Mouse (Mus musculus): ENCODE measurements around the gene Cops7a. TPM values are rescaled to one million over a fixed set of nuclear protein-coding genes. Genes with fewer than 3 reads are reported as not detected.

Gene Cops7a
- polyA plus RNA-seq, 1 experiment from 2014 or later, result 95.2 TPM

DNA sequence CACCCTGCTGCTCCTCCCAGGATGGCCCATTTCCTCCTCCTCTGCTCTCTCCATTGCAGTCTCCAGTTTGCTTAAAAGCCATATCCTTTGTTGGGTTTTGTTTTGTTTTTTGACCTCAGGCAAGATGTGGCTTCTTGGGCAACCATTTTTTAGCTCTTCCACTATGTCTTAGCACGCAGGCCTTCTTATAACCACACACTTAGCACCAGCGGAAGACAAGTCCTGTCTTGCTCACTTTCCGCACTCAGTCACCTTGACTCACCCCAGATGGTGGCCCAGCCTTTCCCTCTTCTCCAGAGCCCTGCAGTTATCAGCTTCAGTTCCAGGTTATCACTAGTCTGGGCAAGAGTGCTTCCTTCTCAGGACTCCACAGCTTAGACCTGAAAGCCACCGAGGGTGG is 10.1 kb downstream of the Cops7a start:
- H3K9ac ChIP-seq (replicated peaks), result no peak overlapping the region
- H3K4me1 ChIP-seq (replicated peaks), result no peaks in the 10 kb centered on the region
- no peaks in the 10 kb centered on the region for H3K9me3 ChIP-seq
- no peaks in the 10 kb centered on the region for H3K27me3 ChIP-seq
- peaks cover 48% of the 10 kb centered on the region for H3K36me3 ChIP-seq
- no peak for ATAC-seq
- 98% methylated on average over 4 of the region's 4 CpGs for WGBS
- H3K4me3 ChIP-seq (replicated peaks), result no peak overlapping the region
- no peak overlapping the region for H3K4me2 ChIP-seq (replicated peaks)
- no peak overlapping the region for H3K27ac ChIP-seq

GRCm38 (mm10) chr6:124953991-124954715 is 11.2 kb downstream of the Cops7a start:
- Histone ChIP-seq H3K36me3 (peaks cover 38% of the 10 kb centered on the region), H3K4me2 (replicated peaks) (no peak overlapping the region), H3K27ac (no peak overlapping the region), H3K9me3 (no peaks in the 10 kb centered on the region), H3K4me1 (replicated peaks) (no peaks in the 10 kb centered on the region), H3K4me3 (replicated peaks) (no peak overlapping the region), H3K27me3 (no peaks in the 10 kb centered on the region), H3K9ac (replicated peaks) (no peak overlapping the region)
- WGBS, result 90% methylated on average over 2 of the region's 2 CpGs
- no peak for ATAC-seq

DNA sequence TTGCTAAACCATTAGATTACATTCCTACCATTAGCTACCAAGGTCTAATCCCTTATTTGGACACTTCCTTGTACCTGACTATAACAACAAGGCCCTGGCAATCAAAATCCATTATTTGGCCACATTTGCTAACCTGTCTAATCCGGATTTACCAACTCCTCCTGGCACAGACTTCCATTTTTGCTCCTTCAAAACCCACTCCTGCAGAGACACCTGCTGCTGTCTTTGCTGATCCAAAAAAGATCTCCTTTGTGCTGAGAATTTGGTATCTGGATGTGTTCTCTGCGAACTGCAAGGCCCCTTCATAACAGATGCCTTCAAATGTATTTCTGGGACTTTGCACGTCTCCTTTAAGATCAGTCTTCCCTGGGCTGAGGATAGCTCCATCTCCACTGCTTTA is 21.8 kb downstream of the Cops7a start:
- WGBS, result 93% methylated on average over 3 of the region's 3 CpGs
- no peak for ATAC-seq
- Histone ChIP-seq H3K9ac (replicated peaks) (no peak overlapping the region), H3K27ac (no peak overlapping the region), H3K9me3 (no peaks in the 10 kb centered on the region), H3K4me3 (replicated peaks) (no peak overlapping the region), H3K36me3 (peaks cover 13% of the 10 kb centered on the region), H3K27me3 (no peaks in the 10 kb centered on the region), H3K4me1 (replicated peaks) (no peaks in the 10 kb centered on the region), H3K4me2 (replicated peaks) (no peak overlapping the region)

DNA sequence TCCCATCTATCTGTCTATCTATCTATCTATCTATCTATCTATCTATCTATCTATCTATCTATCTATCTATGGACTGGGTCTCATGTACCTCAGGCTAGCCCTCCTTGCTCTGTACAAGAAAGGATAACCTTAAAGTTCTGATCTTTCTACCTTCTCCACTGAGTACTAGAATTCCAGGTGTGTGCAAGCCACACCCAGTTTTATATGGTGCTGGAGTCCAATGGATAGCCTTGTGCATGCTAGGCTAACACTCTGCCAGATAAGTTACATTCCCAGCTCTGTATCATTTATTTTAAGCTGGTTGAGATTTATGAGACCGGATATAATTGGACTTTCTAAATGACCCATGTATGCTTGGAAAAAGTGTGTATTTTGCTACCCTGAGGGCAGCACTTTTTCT is 23.7 kb downstream of the Cops7a start:
- ATAC-seq, result no peak
- Histone ChIP-seq H3K9me3 (no peaks in the 10 kb centered on the region), H3K27ac (no peak overlapping the region), H3K4me3 (replicated peaks) (no peak overlapping the region), H3K36me3 (peaks cover 31% of the 10 kb centered on the region), H3K4me1 (replicated peaks) (no peaks in the 10 kb centered on the region), H3K9ac (replicated peaks) (no peak overlapping the region), H3K4me2 (replicated peaks) (no peak overlapping the region), H3K27me3 (no peaks in the 10 kb centered on the region)
- WGBS, result 93% methylated on average over 1 of the region's 1 CpGs

GRCm38 (mm10) chr6:124938554-124938953 is 26.8 kb downstream of the Cops7a start:
- WGBS, result 94% methylated on average over 7 of the region's 7 CpGs
- H3K27ac ChIP-seq, result no peak overlapping the region
- H3K9me3 ChIP-seq, result no peaks in the 10 kb centered on the region
- ATAC-seq, result no peak
- no peak overlapping the region for H3K9ac ChIP-seq (replicated peaks)
- H3K36me3 ChIP-seq, result peaks cover 62% of the 10 kb centered on the region
- H3K4me1 ChIP-seq (replicated peaks), result peaks cover 11% of the 10 kb centered on the region
- H3K4me2 ChIP-seq (replicated peaks), result no peak overlapping the region
- no peak overlapping the region for H3K4me3 ChIP-seq (replicated peaks)
- H3K27me3 ChIP-seq, result no peaks in the 10 kb centered on the region

DNA sequence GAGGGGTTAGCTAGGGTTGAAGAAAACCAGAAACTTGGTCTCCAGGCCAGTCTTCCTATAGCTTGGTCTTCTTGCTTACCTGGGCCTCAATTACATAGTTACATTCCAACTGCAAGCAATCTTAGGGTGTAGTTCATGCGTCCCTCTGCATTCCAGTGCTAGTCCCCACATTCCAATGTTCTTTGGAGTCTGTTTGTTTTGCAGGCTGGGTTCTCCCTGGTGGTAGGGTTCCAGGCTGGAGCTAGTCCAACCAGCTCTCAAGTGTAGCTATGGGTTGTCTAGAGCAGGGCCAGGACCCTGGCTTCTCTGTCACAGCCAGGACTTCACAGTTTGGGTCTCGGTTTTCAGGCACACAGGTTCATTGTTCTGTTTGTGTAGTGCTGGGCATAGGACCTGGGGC is 27.8 kb downstream of the Cops7a start:
- Histone ChIP-seq H3K9me3 (no peaks in the 10 kb centered on the region; the same call in 1 of the 2 replicates), H3K9ac (replicated peaks) (no peak overlapping the region), H3K36me3 (peaks cover 70% of the 10 kb centered on the region), H3K27me3 (no peaks in the 10 kb centered on the region), H3K4me1 (replicated peaks) (peaks cover 17% of the 10 kb centered on the region), H3K4me3 (replicated peaks) (no peak overlapping the region), H3K4me2 (replicated peaks) (no peak overlapping the region), H3K27ac (no peak overlapping the region)
- WGBS, result 86% methylated on average over 2 of the region's 2 CpGs
- ATAC-seq, result no peak

DNA sequence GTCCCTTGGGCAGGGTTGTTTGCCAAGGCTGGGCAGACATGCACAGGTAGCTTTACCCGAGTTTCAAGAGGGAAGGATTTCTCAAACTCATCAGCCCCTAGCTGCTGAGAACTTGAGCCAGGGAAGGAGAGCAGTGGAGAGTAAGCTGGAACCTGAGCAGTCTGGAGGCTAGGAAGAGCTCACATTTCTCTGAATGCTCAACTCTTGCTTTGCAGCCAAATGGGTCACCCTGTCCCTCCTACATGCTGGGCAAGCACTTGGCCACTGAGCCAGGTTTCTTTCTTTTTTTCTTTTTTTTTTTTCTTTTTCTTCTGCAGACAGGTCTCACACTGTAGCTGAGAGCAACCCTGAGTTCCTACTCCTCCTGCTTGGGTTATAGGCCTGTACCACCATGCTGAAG is 28.7 kb downstream of the Cops7a start:
- Histone ChIP-seq H3K27ac (no peak overlapping the region), H3K4me3 (replicated peaks) (no peak overlapping the region), H3K36me3 (peaks cover 70% of the 10 kb centered on the region), H3K9ac (replicated peaks) (no peak overlapping the region), H3K4me2 (replicated peaks) (no peak overlapping the region), H3K9me3 (no peaks in the 10 kb centered on the region; the same call in 1 of the 2 replicates), H3K27me3 (no peaks in the 10 kb centered on the region), H3K4me1 (replicated peaks) (peaks cover 23% of the 10 kb centered on the region)
- 84% methylated on average over 1 of the region's 1 CpGs for WGBS
- ATAC-seq, result no peak

- Histone ChIP-seq H3K27ac (no peak overlapping the region), H3K4me1 (replicated peaks) (peaks cover 29% of the 10 kb centered on the region), H3K4me2 (replicated peaks) (no peak overlapping the region), H3K4me3 (replicated peaks) (no peak overlapping the region), H3K9me3 (no peaks in the 10 kb centered on the region; the same call in 1 of the 2 replicates), H3K36me3 (peaks cover 65% of the 10 kb centered on the region), H3K27me3 (no peaks in the 10 kb centered on the region), H3K9ac (replicated peaks) (peak overlapping the region; percentile 32; the same call in 1 of the 2 replicates)
- no peak for ATAC-seq
- 93% methylated on average over 7 of the region's 7 CpGs for WGBS
These were observed 30.7 kb downstream of the Cops7a start for GRCm38 (mm10) chr6:124934670-124935069.

- WGBS, result 90% methylated on average over 3 of the region's 3 CpGs
- no peak for ATAC-seq
- Histone ChIP-seq H3K9me3 (no peaks in the 10 kb centered on the region; the same call in 1 of the 2 replicates), H3K4me2 (replicated peaks) (peak overlapping the region; percentile 97; the same call in 1 of the 2 replicates), H3K4me3 (replicated peaks) (peak overlapping the region; percentile 97), H3K27ac (no peak overlapping the region), H3K9ac (replicated peaks) (no peak overlapping the region), H3K27me3 (no peaks in the 10 kb centered on the region), H3K36me3 (peaks cover 53% of the 10 kb centered on the region), H3K4me1 (replicated peaks) (peaks cover 29% of the 10 kb centered on the region)
These were observed 32.2 kb downstream of the Cops7a start for GRCm38 (mm10) chr6:124933127-124933526.

DNA sequence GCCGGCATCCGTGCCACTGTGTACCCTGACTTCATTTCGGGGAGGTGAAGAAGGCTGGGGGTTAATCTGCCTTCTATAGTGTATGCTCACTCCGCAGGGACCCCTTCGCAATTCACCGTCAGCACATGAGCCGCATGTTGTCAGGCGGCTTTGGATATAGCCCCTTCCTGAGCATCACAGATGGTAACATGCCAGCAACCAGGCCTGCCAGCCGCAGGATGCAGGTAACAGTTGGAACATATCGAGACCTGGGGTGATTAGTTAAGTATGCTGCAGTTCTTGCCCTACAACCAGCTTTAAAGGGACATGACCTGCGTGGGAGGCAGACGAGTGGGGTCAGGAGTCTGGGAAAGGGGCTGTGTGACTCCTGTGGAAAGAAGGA is 33.0 kb downstream of the Cops7a start:
- peak overlapping the region; percentile 97 for H3K27ac ChIP-seq
- H3K9me3 ChIP-seq, result no peaks in the 10 kb centered on the region; the same call in 1 of the 2 replicates
- H3K4me3 ChIP-seq (replicated peaks), result peak overlapping the region; percentile 97
- H3K27me3 ChIP-seq, result no peaks in the 10 kb centered on the region
- H3K9ac ChIP-seq (replicated peaks), result peak overlapping the region; percentile 99
- 41% methylated on average over 12 of the region's 12 CpGs for WGBS
- H3K4me1 ChIP-seq (replicated peaks), result peaks cover 29% of the 10 kb centered on the region
- H3K4me2 ChIP-seq (replicated peaks), result peak overlapping the region; percentile 97
- H3K36me3 ChIP-seq, result peaks cover 45% of the 10 kb centered on the region
- no peak for ATAC-seq

- 1% methylated on average over 47 of the region's 48 CpGs for WGBS
- H3K4me3 ChIP-seq (replicated peaks), result peak overlapping the region; percentile 97
- H3K27ac ChIP-seq, result peak overlapping the region; percentile 97
- H3K36me3 ChIP-seq, result peaks cover 39% of the 10 kb centered on the region
- no peaks in the 10 kb centered on the region for H3K27me3 ChIP-seq
- H3K4me2 ChIP-seq (replicated peaks), result peak overlapping the region; percentile 97
- peak; percentile 71 for ATAC-seq
- H3K9ac ChIP-seq (replicated peaks), result peak overlapping the region; percentile 99
- H3K9me3 ChIP-seq, result no peaks in the 10 kb centered on the region; the same call in 1 of the 2 replicates
- peaks cover 29% of the 10 kb centered on the region for H3K4me1 ChIP-seq (replicated peaks)
These were observed 33.6 kb downstream of the Cops7a start for GRCm38 (mm10) chr6:124931525-124932313.
